Mouse (Mus musculus): Measurements from ENCODE around the gene Hoxb1. TPM values are rescaled to one million over a fixed set of nuclear protein-coding genes. Genes with fewer than 3 reads are reported as not detected.

The Hoxb1 gene
- polyA plus RNA-seq, 1 experiment, result 0.17 TPM

- no peak for DNase-seq (ENCODE audit: low spot score)
Measured at GRCm38 (mm10) chr11:96404016-96404604, 38.6 kb downstream of the Hoxb1 start.

DNA sequence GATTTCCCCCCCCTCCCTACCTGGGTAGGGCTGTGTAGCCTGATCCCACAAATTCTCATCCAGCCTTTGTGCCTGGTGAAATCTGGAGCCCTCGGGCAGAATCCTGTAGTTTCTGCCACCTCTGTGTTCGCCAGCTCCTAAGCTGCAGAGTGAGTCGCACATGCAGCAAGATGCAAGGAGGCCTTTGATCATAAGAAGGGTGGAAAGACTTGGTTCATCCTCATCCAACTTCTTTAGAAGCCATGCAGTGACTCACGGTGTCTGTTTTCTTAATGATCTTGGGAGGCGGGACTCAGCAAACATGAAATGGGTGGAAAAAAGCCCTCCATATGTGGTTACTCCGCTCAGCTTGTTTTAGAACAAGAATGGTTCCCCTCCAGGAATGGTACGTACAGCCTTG lies 39.3 kb downstream of the Hoxb1 start:
- DNase-seq (ENCODE audit: low spot score), result no peak

DNA sequence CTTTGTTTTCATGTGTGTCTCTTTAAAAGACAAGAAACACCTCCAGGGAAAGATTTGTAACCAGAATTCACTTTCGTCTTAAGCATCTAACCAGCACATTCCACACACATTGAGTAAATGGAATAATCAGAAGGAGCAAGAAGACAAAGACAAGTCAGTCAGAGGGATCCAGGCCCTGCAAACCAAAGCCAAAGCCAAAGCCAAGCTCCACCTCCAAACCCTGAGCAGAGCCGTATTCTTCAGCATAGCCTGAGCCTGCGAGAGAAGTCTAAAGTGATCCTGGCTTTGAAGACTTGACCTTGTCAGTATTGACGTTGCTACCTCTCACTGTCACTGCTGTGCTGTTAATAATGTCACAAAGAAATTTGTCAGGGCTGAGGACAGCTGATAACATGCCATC lies 40.0 kb downstream of the Hoxb1 start:
- no peak for DNase-seq (ENCODE audit: low spot score)

- peak; percentile 65 for DNase-seq (ENCODE audit: low spot score)
Measured at GRCm38 (mm10) chr11:96407191-96408072, 41.9 kb downstream of the Hoxb1 start.

DNA sequence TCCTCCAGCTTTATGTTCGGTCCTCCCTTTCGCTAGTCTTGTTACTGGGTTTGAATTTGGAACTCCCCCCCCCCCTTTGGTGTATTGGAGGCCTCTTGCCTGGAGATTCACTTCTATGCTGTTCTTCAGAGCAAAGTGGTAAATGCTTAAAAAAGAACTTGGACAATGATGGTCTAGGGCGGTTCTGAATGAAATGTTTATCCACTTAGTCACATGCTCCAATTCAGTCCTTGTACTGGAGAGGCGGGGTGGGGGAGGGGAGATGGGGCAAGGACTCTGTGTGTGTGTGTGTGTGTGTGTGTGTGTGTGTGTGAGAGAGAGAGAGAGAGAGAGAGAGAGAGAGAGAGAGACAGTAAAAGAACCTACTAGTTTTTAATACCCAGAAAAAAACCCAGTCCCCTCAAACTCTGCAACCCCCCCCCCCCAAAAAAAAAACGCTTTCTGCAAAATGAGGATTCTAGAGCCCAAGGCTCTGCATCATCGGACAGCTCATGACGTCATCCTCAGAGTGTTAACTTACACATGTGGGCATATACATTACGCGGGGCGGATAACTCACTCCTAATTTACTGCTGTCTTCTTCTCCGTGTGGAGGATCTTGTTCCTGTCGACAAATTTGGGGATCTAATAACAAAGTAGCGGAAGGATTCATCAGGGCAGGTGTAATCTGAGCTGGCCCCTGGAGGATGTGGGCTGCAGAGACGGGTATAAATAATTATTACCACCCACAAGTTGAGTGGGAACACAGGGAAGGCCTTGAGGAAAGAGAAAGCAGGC lies 42.9 kb downstream of the Hoxb1 start:
- no peak for DNase-seq (ENCODE audit: low spot score)

GRCm38 (mm10) chr11:96411019-96411418 lies 45.5 kb downstream of the Hoxb1 start:
- DNase-seq (ENCODE audit: low spot score), result no peak

DNA sequence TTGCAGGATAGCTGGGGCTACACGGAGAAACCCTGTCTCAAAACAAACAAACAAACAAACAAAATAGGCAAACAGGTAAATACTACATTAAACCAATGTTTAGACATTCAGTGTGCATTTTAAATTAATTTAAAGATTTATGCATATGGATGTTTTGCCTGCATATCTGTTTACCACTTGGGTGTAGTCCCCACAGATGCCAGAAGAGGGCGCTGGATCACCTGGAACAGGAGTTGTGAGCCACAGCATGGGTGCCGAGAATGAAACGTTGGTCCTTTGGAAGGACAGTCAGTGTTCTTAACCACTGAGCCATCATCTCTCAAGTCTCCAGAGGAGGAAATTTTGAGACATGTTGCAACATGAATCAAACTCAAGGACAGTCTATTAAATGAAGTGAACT lies 46.4 kb downstream of the Hoxb1 start:
- DNase-seq (ENCODE audit: low spot score), result no peak

DNA sequence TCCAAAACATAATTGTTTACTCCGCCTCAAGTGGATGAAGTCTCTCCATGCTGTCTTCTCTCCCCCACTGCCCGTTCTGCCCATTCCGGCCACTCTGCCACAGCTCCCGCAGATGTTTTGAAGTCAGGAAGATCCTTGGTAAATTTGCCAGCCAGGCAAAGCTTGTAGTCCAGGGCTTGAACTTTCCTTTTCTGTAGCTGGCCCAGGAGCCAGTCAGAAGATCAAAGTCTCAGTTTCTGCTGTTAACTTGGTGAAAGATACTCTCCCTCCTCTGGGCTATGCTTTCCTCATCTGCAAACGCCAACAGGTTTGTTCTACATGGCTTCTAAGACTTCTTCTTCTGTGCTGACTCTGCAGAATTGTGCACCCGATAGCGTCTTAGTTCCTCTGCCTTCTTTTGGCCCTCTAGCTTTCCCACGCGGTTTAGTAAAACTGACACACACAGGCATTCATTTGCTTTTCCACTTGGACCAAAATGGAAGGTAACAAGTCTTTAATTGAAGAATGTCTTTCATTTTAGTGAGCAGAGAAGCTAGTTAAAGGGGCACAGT lies 47.5 kb downstream of the Hoxb1 start:
- DNase-seq (ENCODE audit: low spot score), result no peak

GRCm38 (mm10) chr11:96413527-96413926 lies 48.0 kb downstream of the Hoxb1 start:
- no peak for DNase-seq (ENCODE audit: low spot score)

DNA sequence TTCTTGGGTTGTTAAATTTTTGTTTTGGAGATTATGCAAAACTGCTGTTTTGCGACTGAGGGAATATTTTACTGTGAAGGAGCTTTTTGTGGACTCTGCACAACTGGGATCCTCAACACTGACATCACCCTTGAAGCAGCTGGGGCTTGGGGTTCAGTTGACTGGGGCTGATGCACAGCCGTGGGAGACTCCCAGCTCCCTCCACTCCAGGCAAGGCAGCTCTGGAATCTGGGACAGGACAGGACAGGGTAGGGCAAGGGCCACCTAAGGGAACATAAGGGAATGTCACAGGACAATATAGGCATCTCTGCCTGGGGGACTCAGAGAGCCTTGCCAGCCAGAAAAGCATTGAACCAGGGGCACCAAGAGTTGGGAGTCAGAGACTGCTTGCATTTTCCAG lies 48.5 kb downstream of the Hoxb1 start:
- no peak for DNase-seq (ENCODE audit: low spot score)

Other genes starting within 250 kb of the Hoxb1 start
- gene Ttll6, start 232.0 kb upstream of the Hoxb1 start, polyA plus RNA-seq (2012; rRNA removed), result 0.04 TPM in 2 replicates
- gene Hoxb13, start 171.4 kb upstream of the Hoxb1 start, polyA plus RNA-seq (2012; rRNA removed), result 1.5 and 1.7 TPM in 2 replicates
- 2.7 and 3.2 TPM in 2 replicates for gene Hoxb9, start 94.3 kb upstream of the Hoxb1 start, polyA plus RNA-seq (2012; rRNA removed)
- 12.0 and 13.4 TPM in 2 replicates for gene Hoxb8, start 83.8 kb upstream of the Hoxb1 start, polyA plus RNA-seq (2012; rRNA removed)
- 9.5 and 9.6 TPM in 2 replicates for gene Hoxb7, start 79.1 kb upstream of the Hoxb1 start, polyA plus RNA-seq (2012; rRNA removed)
- gene Hoxb6, start 73.3 kb upstream of the Hoxb1 start, polyA plus RNA-seq (2012; rRNA removed), result 12.9 and 13.7 TPM in 2 replicates
- 5.8 and 7.4 TPM in 2 replicates for gene Hoxb5, start 62.4 kb upstream of the Hoxb1 start, polyA plus RNA-seq (2012; rRNA removed)
- 6.8 and 7.6 TPM in 2 replicates for gene Hoxb4, start 47.5 kb upstream of the Hoxb1 start, polyA plus RNA-seq (2012; rRNA removed)
- gene Hoxb3, start 42.4 kb upstream of the Hoxb1 start, polyA plus RNA-seq (2012; rRNA removed), result 11.4 and 11.8 TPM in 2 replicates
- 14.3 and 18.1 TPM in 2 replicates for gene Hoxb2, start 15.2 kb upstream of the Hoxb1 start, polyA plus RNA-seq (2012; rRNA removed)
- gene Skap1, start 98.8 kb downstream of the Hoxb1 start, polyA plus RNA-seq (2012; rRNA removed), result 2.7 and 3.3 TPM in 2 replicates

Data from urinary bladder, adult 2 months (tissue).